Mouse (Mus musculus): ENCODE measurements around the gene Rhbdd2. TPM values are rescaled to one million over a fixed set of nuclear protein-coding genes. Genes with fewer than 3 reads are reported as not detected.

Rhbdd2 gene
- polyA plus RNA-seq, 1 experiment, result 21.0 TPM

- H3K4me1 ChIP-seq (ENCODE audit: control insufficient read depth, insufficient read depth, insufficient read length, low read length), result peaks cover 14% of the 10 kb centered on the region; the same call in 1 of the 2 replicates
- peak overlapping the region; percentile 79 for H3K27ac ChIP-seq (replicated peaks; ENCODE audit: low read depth, low read length)
- peak overlapping the region; percentile 71 for H3K4me3 ChIP-seq (ENCODE audit: insufficient read depth, low read depth, low read length)
Observed at GRCm38 (mm10) chr5:135690401-135690800, 58.0 kb downstream of the Rhbdd2 start.

- H3K4me1 ChIP-seq (ENCODE audit: control insufficient read depth, insufficient read depth, insufficient read length, low read length), result peaks cover 14% of the 10 kb centered on the region; the same call in 1 of the 2 replicates
- peak overlapping the region; percentile 32 for H3K4me3 ChIP-seq (ENCODE audit: insufficient read depth, low read depth, low read length)
- H3K27ac ChIP-seq (replicated peaks; ENCODE audit: low read depth, low read length), result peak overlapping the region; percentile 27
Observed at GRCm38 (mm10) chr5:135691266-135691665, 58.8 kb downstream of the Rhbdd2 start.

GRCm38 (mm10) chr5:135693281-135693853 lies 60.9 kb downstream of the Rhbdd2 start:
- Histone ChIP-seq H3K4me3 (ENCODE audit: insufficient read depth, low read depth, low read length) (no peak overlapping the region), H3K27ac (replicated peaks; ENCODE audit: low read depth, low read length) (no peak overlapping the region), H3K4me1 (ENCODE audit: control insufficient read depth, insufficient read depth, insufficient read length, low read length) (peaks cover 9% of the 10 kb centered on the region; the same call in 1 of the 2 replicates)

DNA sequence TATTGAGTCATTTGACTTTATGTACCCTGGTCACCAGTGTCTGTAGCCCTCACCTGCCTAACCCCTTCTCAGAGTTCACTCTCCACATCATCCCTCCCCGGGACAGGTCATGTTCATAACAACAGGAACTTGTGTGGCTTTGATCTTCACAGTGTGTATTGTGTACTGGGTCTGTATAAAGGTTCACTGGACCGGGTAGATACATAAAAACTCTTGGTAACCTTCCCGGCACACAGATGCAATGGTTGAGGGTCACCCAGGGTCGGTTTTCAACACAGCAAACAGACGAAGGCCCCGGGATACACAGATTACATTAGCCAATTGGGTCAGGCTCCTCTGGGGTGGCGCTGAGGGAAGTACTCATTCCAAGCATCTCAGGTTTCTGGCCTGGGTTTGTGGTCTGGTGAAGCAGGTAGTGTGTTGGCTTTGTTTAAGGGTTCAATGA lies 62.9 kb downstream of the Rhbdd2 start:
- Histone ChIP-seq H3K4me1 (ENCODE audit: control insufficient read depth, insufficient read depth, insufficient read length, low read length) (peaks cover 8% of the 10 kb centered on the region; the same call in 1 of the 2 replicates), H3K4me3 (ENCODE audit: insufficient read depth, low read depth, low read length) (no peak overlapping the region), H3K27ac (replicated peaks; ENCODE audit: low read depth, low read length) (peak overlapping the region; percentile 55)

Other genes starting within 250 kb of the Rhbdd2 start
- 7.6 and 8.9 TPM in 2 replicates for gene Pom121, start 238.1 kb upstream of the Rhbdd2 start, polyA plus RNA-seq (2012; ENCODE audit: insufficient read depth, insufficient read length, missing spikeins)
- gene Hip1, start 87.5 kb upstream of the Rhbdd2 start, polyA plus RNA-seq (2012; ENCODE audit: insufficient read depth, insufficient read length, missing spikeins), result 7.9 and 8.6 TPM in 2 replicates
- gene Ccl26, start 69.0 kb upstream of the Rhbdd2 start, polyA plus RNA-seq (2012; ENCODE audit: insufficient read depth, insufficient read length, missing spikeins), result not detected in 2 replicates
- 4.9 and 13.4 TPM in 2 replicates for gene Ccl24, start 59.6 kb upstream of the Rhbdd2 start, polyA plus RNA-seq (2012; ENCODE audit: insufficient read depth, insufficient read length, missing spikeins)
- 138 and 156 TPM in 2 replicates for gene Por, start 37.4 kb downstream of the Rhbdd2 start, polyA plus RNA-seq (2012; ENCODE audit: insufficient read depth, insufficient read length, missing spikeins)
- gene Tmem120a, start 111.8 kb downstream of the Rhbdd2 start, polyA plus RNA-seq (2012; ENCODE audit: insufficient read depth, insufficient read length, missing spikeins), result 131 and 304 TPM in 2 replicates
- gene Styxl1, start 145.8 kb downstream of the Rhbdd2 start, polyA plus RNA-seq (2012; ENCODE audit: insufficient read depth, insufficient read length, missing spikeins), result not detected in 2 replicates
- 1,985 and 2,008 TPM in 2 replicates for gene Mdh2, start 145.9 kb downstream of the Rhbdd2 start, polyA plus RNA-seq (2012; ENCODE audit: insufficient read depth, insufficient read length, missing spikeins)
- gene Srrm3, start 174.3 kb downstream of the Rhbdd2 start, polyA plus RNA-seq (2012; ENCODE audit: insufficient read depth, insufficient read length, missing spikeins), result not detected in 2 replicates

All from brown adipose tissue, adult 24 weeks (tissue).